Mouse (Mus musculus): ENCODE data around the gene Gad2. TPM values are rescaled to one million over a fixed set of nuclear protein-coding genes. Genes with fewer than 3 reads are reported as not detected.
A peak's percentile ranks its signal among the peaks of the same experiment; 100 is the strongest.

Gene Gad2
- polyA plus RNA-seq, 1 experiment from 2014 or later: not detected

- Histone ChIP-seq H3K27me3 (replicated peaks; ENCODE audit: control insufficient read depth, insufficient read depth, low read length) (no peaks in the 10 kb centered on the region), H3K9ac (ENCODE audit: low read depth, low read length) (no peak overlapping the region), H3K36me3 (ENCODE audit: control insufficient read depth, insufficient read depth) (no peaks in the 10 kb centered on the region), H3K4me2 (replicated peaks; ENCODE audit: low read depth) (no peak overlapping the region), H3K9me3 (ENCODE audit: control insufficient read depth) (no peaks in the 10 kb centered on the region), H3K27ac (ENCODE audit: low read depth, low read length) (no peak overlapping the region), H3K4me1 (replicated peaks; ENCODE audit: control insufficient read depth, insufficient read depth, low read length) (no peaks in the 10 kb centered on the region), H3K4me3 (ENCODE audit: low read depth, low read length) (no peak overlapping the region)
- TF ChIP-seq CTCF (IDR thresholded peaks at IDR 0.05; ENCODE audit: low read depth): no peak
- 76% methylated on average over 1 of the region's 1 CpGs for WGBS
- no peak for ATAC-seq
These were observed 105.1 kb downstream of the Gad2 start for GRCm38 (mm10) chr2:22727113-22727512.

GRCm38 (mm10) chr2:22736134-22736533, 114.1 kb downstream of the Gad2 start:
- H3K9ac ChIP-seq (ENCODE audit: low read depth, low read length): no peak overlapping the region
- 75% methylated on average over 2 of the region's 2 CpGs for WGBS

GRCm38 (mm10) chr2:22739369-22739768, 117.4 kb downstream of the Gad2 start:
- H3K27me3 ChIP-seq (replicated peaks; ENCODE audit: control insufficient read depth, insufficient read depth, low read length): no peaks in the 10 kb centered on the region
- no peak for ATAC-seq
- H3K36me3 ChIP-seq (ENCODE audit: control insufficient read depth, insufficient read depth): no peaks in the 10 kb centered on the region
- no peaks in the 10 kb centered on the region for H3K4me1 ChIP-seq (replicated peaks; ENCODE audit: control insufficient read depth, insufficient read depth, low read length)
- H3K4me2 ChIP-seq (replicated peaks; ENCODE audit: low read depth): no peak overlapping the region
- no peak overlapping the region for H3K4me3 ChIP-seq (ENCODE audit: low read depth, low read length)
- H3K27ac ChIP-seq (ENCODE audit: low read depth, low read length): no peak overlapping the region
- no peaks in the 10 kb centered on the region for H3K9me3 ChIP-seq (ENCODE audit: control insufficient read depth)
- TF ChIP-seq CTCF (IDR thresholded peaks at IDR 0.05; ENCODE audit: low read depth): no peak
- H3K9ac ChIP-seq (ENCODE audit: low read depth, low read length): no peak overlapping the region
- WGBS: 64% methylated on average over 1 of the region's 1 CpGs

More at GRCm38 (mm10) chr2:22736134-22736533, 114.1 kb downstream of the Gad2 start:
- Histone ChIP-seq H3K4me3 (ENCODE audit: low read depth, low read length) (no peak overlapping the region), H3K36me3 (ENCODE audit: control insufficient read depth, insufficient read depth) (no peaks in the 10 kb centered on the region), H3K9me3 (ENCODE audit: control insufficient read depth) (no peaks in the 10 kb centered on the region), H3K4me2 (replicated peaks; ENCODE audit: low read depth) (no peak overlapping the region), H3K27me3 (replicated peaks; ENCODE audit: control insufficient read depth, insufficient read depth, low read length) (no peaks in the 10 kb centered on the region), H3K4me1 (replicated peaks; ENCODE audit: control insufficient read depth, insufficient read depth, low read length) (no peaks in the 10 kb centered on the region), H3K27ac (ENCODE audit: low read depth, low read length) (no peak overlapping the region)
- no peak for TF ChIP-seq CTCF (IDR thresholded peaks at IDR 0.05; ENCODE audit: low read depth)
- no peak for ATAC-seq

- Histone ChIP-seq H3K4me2 (replicated peaks; ENCODE audit: low read depth) (no peak overlapping the region), H3K36me3 (ENCODE audit: control insufficient read depth, insufficient read depth) (no peaks in the 10 kb centered on the region), H3K4me1 (replicated peaks; ENCODE audit: control insufficient read depth, insufficient read depth, low read length) (no peaks in the 10 kb centered on the region), H3K9ac (ENCODE audit: low read depth, low read length) (no peak overlapping the region), H3K27ac (ENCODE audit: low read depth, low read length) (no peak overlapping the region), H3K27me3 (replicated peaks; ENCODE audit: control insufficient read depth, insufficient read depth, low read length) (no peaks in the 10 kb centered on the region), H3K9me3 (ENCODE audit: control insufficient read depth) (no peaks in the 10 kb centered on the region), H3K4me3 (ENCODE audit: low read depth, low read length) (no peak overlapping the region)
- 84% methylated on average over 1 of the region's 1 CpGs for WGBS
- ATAC-seq: no peak
- no peak for TF ChIP-seq CTCF (IDR thresholded peaks at IDR 0.05; ENCODE audit: low read depth)
These were observed 118.4 kb downstream of the Gad2 start for GRCm38 (mm10) chr2:22740441-22740840.

- WGBS: 60% methylated on average over 3 of the region's 3 CpGs
These were observed 119.2 kb downstream of the Gad2 start for GRCm38 (mm10) chr2:22741222-22741621.

More at GRCm38 (mm10) chr2:22741222-22741621, 119.2 kb downstream of the Gad2 start:
- H3K36me3 ChIP-seq (ENCODE audit: control insufficient read depth, insufficient read depth): no peaks in the 10 kb centered on the region
- no peak overlapping the region for H3K4me2 ChIP-seq (replicated peaks; ENCODE audit: low read depth)
- no peaks in the 10 kb centered on the region for H3K9me3 ChIP-seq (ENCODE audit: control insufficient read depth)
- no peaks in the 10 kb centered on the region for H3K27me3 ChIP-seq (replicated peaks; ENCODE audit: control insufficient read depth, insufficient read depth, low read length)
- no peaks in the 10 kb centered on the region for H3K4me1 ChIP-seq (replicated peaks; ENCODE audit: control insufficient read depth, insufficient read depth, low read length)
- TF ChIP-seq CTCF (IDR thresholded peaks at IDR 0.05; ENCODE audit: low read depth): peak; percentile 59
- no peak overlapping the region for H3K4me3 ChIP-seq (ENCODE audit: low read depth, low read length)
- H3K9ac ChIP-seq (ENCODE audit: low read depth, low read length): no peak overlapping the region
- H3K27ac ChIP-seq (ENCODE audit: low read depth, low read length): no peak overlapping the region
- ATAC-seq: no peak

Small RNAs within 50 kb of the gene (microRNA-seq; reads per million reads assigned to microRNA genes)
- gene Gm23636 (not detected), gene Mir3967 (not detected)

Other genes with a start within 250 kb of the Gad2 start
- gene Apbb1ip, start 151.9 kb downstream of the Gad2 start, polyA plus RNA-seq (2015; fragmentation: Nextera tagmentation; extraction: Ambion mirVana): 1.2 and 1.3 TPM in 2 replicates